In genomic region chr10:62601053-62601791, GRCm38 (mm10) we compare ENCODE assay signal across 8 mouse cellular contexts. TPM values are rescaled to one million over a fixed set of nuclear protein-coding genes. Genes with fewer than 3 reads are reported as not detected.
DNase-seq lines count a peak whose midpoint lies in the region; ATAC-seq and TF ChIP-seq lines count a peak whose summit lies in the region.

No protein-coding gene starts in this region.

- TF ChIP-seq CTCF in ES-Bruce4 (IDR thresholded peaks at IDR 0.05; ENCODE audit: low read depth, low read length), result no peak
- TF ChIP-seq CTCF in olfactory bulb, adult 2 months (IDR thresholded peaks at IDR 0.05; ENCODE audit: insufficient read depth, low read depth, low read length), result no peak

- no peak for TF ChIP-seq EP300 in ES-Bruce4 (IDR thresholded peaks at IDR 0.05; ENCODE audit: insufficient read depth, low read depth, low read length)

- peak overlapping the region; percentile 68 for H3K4me3 ChIP-seq in heart, embryonic 13.5 days
- H3K4me3 ChIP-seq in ES-Bruce4 (ENCODE audit: low read depth, low read length), result peak overlapping the region; percentile 90
- H3K4me3 ChIP-seq in limb, embryonic 13.5 days, result peak overlapping the region; percentile 97
- peak overlapping the region; percentile 35 for H3K4me3 ChIP-seq in olfactory bulb, adult 2 months (ENCODE audit: insufficient read depth, low read depth, low read length)

- TF ChIP-seq POLR2A in ES-Bruce4 (IDR thresholded peaks at IDR 0.05; ENCODE audit: insufficient read depth, low read length), result no peak
- no peak for TF ChIP-seq POLR2A in olfactory bulb, adult 2 months (IDR thresholded peaks at IDR 0.05; ENCODE audit: insufficient read depth, low read depth, low read length)

- 8% methylated on average over 20 of the region's 20 CpGs for WGBS in heart, embryonic 13.5 days
- WGBS in limb, embryonic 13.5 days, result 10% methylated on average over 20 of the region's 20 CpGs
- WGBS in olfactory bulb, adult 2 months, result 12% methylated on average over 20 of the region's 20 CpGs

- no peak for ATAC-seq in heart, embryonic 13.5 days (ENCODE audit: extremely low read depth, insufficient number of reproducible peaks, low FRiP score, low TSS enrichment)
- 0 out of 2 replicates have a peak, but pooled peaks have one; percentile 37 for ATAC-seq in erythroblast, adult 5-6 weeks (replicated peaks; ENCODE audit: low FRiP score, poor library complexity, severe bottlenecking)
- no peak for ATAC-seq in limb, embryonic 13.5 days (ENCODE audit: low FRiP score, low read depth)

- peaks cover 23% of the 10 kb centered on the region for H3K4me1 ChIP-seq in heart, embryonic 13.5 days
- peaks cover 3% of the 10 kb centered on the region for H3K4me1 ChIP-seq in ES-Bruce4 (ENCODE audit: control insufficient read depth, insufficient read depth, low read length)
- H3K4me1 ChIP-seq in limb, embryonic 13.5 days, result peaks cover 16% of the 10 kb centered on the region
- peaks cover 6% of the 10 kb centered on the region for H3K4me1 ChIP-seq in olfactory bulb, adult 2 months (ENCODE audit: control insufficient read depth, insufficient read depth, low read length)

- H3K36me3 ChIP-seq in heart, embryonic 13.5 days, result peaks cover 24% of the 10 kb centered on the region
- peaks cover 22% of the 10 kb centered on the region for H3K36me3 ChIP-seq in ES-Bruce4 (ENCODE audit: control insufficient read depth, insufficient read depth, low read length, poor library complexity, severe bottlenecking)
- H3K36me3 ChIP-seq in limb, embryonic 13.5 days, result peaks cover 21% of the 10 kb centered on the region

- no peak overlapping the region for H3K27ac ChIP-seq in heart, embryonic 13.5 days (replicated peaks)
- H3K27ac ChIP-seq in ES-Bruce4 (ENCODE audit: insufficient read depth, low read length), result no peak overlapping the region
- H3K27ac ChIP-seq in limb, embryonic 13.5 days, result no peak overlapping the region
- no peak overlapping the region for H3K27ac ChIP-seq in olfactory bulb, adult 2 months (ENCODE audit: insufficient read depth, low read depth, low read length)

- no peaks in the 10 kb centered on the region for H3K9me3 ChIP-seq in heart, embryonic 13.5 days
- no peaks in the 10 kb centered on the region for H3K9me3 ChIP-seq in ES-Bruce4 (replicated peaks; ENCODE audit: control insufficient read depth, insufficient read depth, low read length, poor library complexity, severe bottlenecking)
- H3K9me3 ChIP-seq in limb, embryonic 13.5 days, result no peaks in the 10 kb centered on the region

- DNase-seq in heart, postnatal 4 days, result no peak
- no peak for DNase-seq in frontal cortex, postnatal 25 days (ENCODE audit: low spot score in 2 of 2)
- DNase-seq in layer of hippocampus, adult 18-20 months (ENCODE audit: low spot score in 2 of 2), result no peak

- no peaks in the 10 kb centered on the region for H3K27me3 ChIP-seq in heart, embryonic 13.5 days (replicated peaks)
- H3K27me3 ChIP-seq in ES-Bruce4 (ENCODE audit: control insufficient read depth, insufficient read depth, low read length, poor library complexity, severe bottlenecking), result no peaks in the 10 kb centered on the region
- H3K27me3 ChIP-seq in limb, embryonic 13.5 days, result no peaks in the 10 kb centered on the region

- peak overlapping the region; percentile 87 for H3K9ac ChIP-seq in heart, embryonic 13.5 days
- peak overlapping the region; percentile 90 for H3K9ac ChIP-seq in ES-Bruce4 (ENCODE audit: low read depth, poor library complexity, severe bottlenecking)
- peak overlapping the region; percentile 81 for H3K9ac ChIP-seq in limb, embryonic 13.5 days

- peak overlapping the region; percentile 96 for H3K4me2 ChIP-seq in heart, embryonic 13.5 days
- H3K4me2 ChIP-seq in limb, embryonic 13.5 days (replicated peaks), result peak overlapping the region; percentile 87

RNA-seq across cellular contexts. Expression of gene Ddx21, which starts 0.9 kb away (rescaled TPM):
- 11.3 and 12.2 TPM in 2 replicates for polyA plus RNA-seq in heart, embryonic 13.5 days (2015; fragmentation: Nextera tagmentation; extraction: Ambion mirVana)
- total RNA-seq in heart, postnatal 4 days (2021), result 10 to 100 TPM; 43.8 to 46.1 TPM
- polyA plus RNA-seq in ES-Bruce4 (2011; ENCODE audit: insufficient read depth, insufficient read length, low read depth, missing spikeins), result 170 and 179 TPM in 2 replicates
- 20.1 and 25.4 TPM in 2 replicates for total RNA-seq in erythroblast, adult 5-6 weeks (2015; ENCODE audit: low replicate concordance)
- total RNA-seq in erythroblast, adult 5-6 weeks (2017; ENCODE audit: low replicate concordance), result 20.2 and 25.0 TPM in 2 replicates
- 23.5 and 23.6 TPM in 2 replicates for polyA plus RNA-seq in limb, embryonic 13.5 days (2015; fragmentation: Nextera tagmentation; extraction: Ambion mirVana)
- polyA plus RNA-seq in olfactory bulb, adult 2 months (2012; ENCODE audit: insufficient read depth, insufficient read length, low replicate concordance, missing spikeins), result not detected in 2 replicates
- total RNA-seq in layer of hippocampus, adult 18-20 months (2021), result 10 to 100 TPM; 18.3 to 22.7 TPM

RNA-seq across cellular contexts. Expression of gene Kif1bp, which starts 23.0 kb away (rescaled TPM):
- 26.0 and 27.3 TPM in 2 replicates for polyA plus RNA-seq in heart, embryonic 13.5 days (2015; fragmentation: Nextera tagmentation; extraction: Ambion mirVana)
- 10 to 100 TPM; 31.6 to 34.5 TPM for total RNA-seq in heart, postnatal 4 days (2021)
- 26.2 and 28.3 TPM in 2 replicates for polyA plus RNA-seq in ES-Bruce4 (2011; ENCODE audit: insufficient read depth, insufficient read length, low read depth, missing spikeins)
- 7.3 and 16.1 TPM in 2 replicates for total RNA-seq in erythroblast, adult 5-6 weeks (2015; ENCODE audit: low replicate concordance)
- 3.5 and 7.9 TPM in 2 replicates for total RNA-seq in erythroblast, adult 5-6 weeks (2017; ENCODE audit: low replicate concordance)
- 38.6 and 40.0 TPM in 2 replicates for polyA plus RNA-seq in limb, embryonic 13.5 days (2015; fragmentation: Nextera tagmentation; extraction: Ambion mirVana)
- polyA plus RNA-seq in olfactory bulb, adult 2 months (2012; ENCODE audit: insufficient read depth, insufficient read length, low replicate concordance, missing spikeins), result not detected in 2 replicates
- total RNA-seq in layer of hippocampus, adult 18-20 months (2021), result 100 to 1,000 TPM; 206 to 215 TPM

RNA-seq across cellular contexts. Expression of gene Ddx50, which starts 49.8 kb away (rescaled TPM):
- 91.8 and 93.5 TPM in 2 replicates for polyA plus RNA-seq in heart, embryonic 13.5 days (2015; fragmentation: Nextera tagmentation; extraction: Ambion mirVana)
- 10 to 100 TPM; 95.4 to 99.6 TPM for total RNA-seq in heart, postnatal 4 days (2021)
- polyA plus RNA-seq in ES-Bruce4 (2011; ENCODE audit: insufficient read depth, insufficient read length, low read depth, missing spikeins), result 96.5 and 115 TPM in 2 replicates
- total RNA-seq in erythroblast, adult 5-6 weeks (2015; ENCODE audit: low replicate concordance), result 38.0 and 41.0 TPM in 2 replicates
- total RNA-seq in erythroblast, adult 5-6 weeks (2017; ENCODE audit: low replicate concordance), result 21.0 and 22.2 TPM in 2 replicates
- polyA plus RNA-seq in limb, embryonic 13.5 days (2015; fragmentation: Nextera tagmentation; extraction: Ambion mirVana), result 171 and 177 TPM in 2 replicates
- 321 TPM in 1 of 2 replicates, not detected in the other for polyA plus RNA-seq in olfactory bulb, adult 2 months (2012; ENCODE audit: insufficient read depth, insufficient read length, low replicate concordance, missing spikeins)
- total RNA-seq in layer of hippocampus, adult 18-20 months (2021), result 10 to 100 TPM; 77.2 to 90.3 TPM

Comparison
In these comparisons a context has a peak if more than half of its experiments do, and no peak if none do; other contexts are left out.
1. H3K4me3 ChIP-seq: peak in every context shown above with its lines; median percentile 97 in limb, embryonic 13.5 days; 90 in ES-Bruce4; 68 in heart, embryonic 13.5 days; 35 in olfactory bulb, adult 2 months.